Mouse (Mus musculus) stomach, embryonic 14.5 days (tissue): ENCODE results near the gene Faap24. TPM values are rescaled to one million over a fixed set of nuclear protein-coding genes. Genes with fewer than 3 reads are reported as not detected.

ENCODE experiments used
- ATAC-seq: fragments of 200-750 bp; cut with Nextera tagmentation; 2 replicates; pipeline ENCODE4 v1.8.0; 2017; ENCODE audit warnings: low read depth, moderate TSS enrichment; ENCODE audit not compliant: insufficient number of reproducible peaks, insufficient read depth, low FRiP score
- H3K27ac ChIP-seq: fragments of 300-500 bp; sonication (generic); 2 replicates; pipeline ENCODE4 v1.5.1; 2014; ENCODE audit warnings: mild to moderate bottlenecking, low read length, moderate library complexity, mixed read lengths
- H3K27me3 ChIP-seq: fragments of 300-500 bp; sonication (generic); 2 replicates; pipeline ENCODE4 v1.6.1; 2014; ENCODE audit warnings: low read length, control low read depth, mixed read lengths; ENCODE audit not compliant: control insufficient read depth, insufficient read depth
- H3K36me3 ChIP-seq: fragments of 300-500 bp; sonication (generic); 2 replicates; pipeline ENCODE4 v1.6.1; 2014; ENCODE audit warnings: mild to moderate bottlenecking, control low read depth, low read length, moderate library complexity, mixed read lengths; ENCODE audit not compliant: control insufficient read depth, insufficient read depth
- H3K4me1 ChIP-seq: fragments of 300-500 bp; sonication (generic); 2 replicates; pipeline ENCODE4 v1.6.1; 2014; ENCODE audit warnings: low read length, control low read depth, mixed read lengths; ENCODE audit not compliant: control insufficient read depth, insufficient read depth
- H3K4me2 ChIP-seq: fragments of 300-500 bp; sonication (generic); replicated peaks from 2 replicates; pipeline ENCODE4 v1.6.1; 2014; ENCODE audit warnings: low read depth, low read length, control low read depth
- H3K4me3 ChIP-seq: fragments of 300-500 bp; sonication (generic); 2 replicates; pipeline ENCODE4 v1.5.1; 2014; ENCODE audit warnings: low read depth, low read length, control low read depth
- H3K9ac ChIP-seq: fragments of 300-500 bp; sonication (generic); replicated peaks from 2 replicates; pipeline ENCODE4 v1.6.1; 2014; ENCODE audit warnings: low read depth, mild to moderate bottlenecking, control low read depth, low read length, moderate library complexity, mixed read lengths
- H3K9me3 ChIP-seq: fragments of 300-500 bp; sonication (generic); 2 replicates; pipeline ENCODE4 v1.6.1; 2016; ENCODE audit warnings: low read depth, low read length, control low read depth; ENCODE audit not compliant: control insufficient read depth
- WGBS: fragments of 180-500 bp; shearing (Covaris S2); extraction: QIAGEN DNeasy Blood & Tissue Kit; methylation state at CpG from one replicate; pipeline ENCODE4 v1.1.7; 2014; 5-methylcytosine and 5-hydroxymethylcytosine counted together
- polyA plus RNA-seq: library from polyadenylated mRNA; unstranded; fragments of >200 nt; fragmentation: Nextera tagmentation; extraction: Ambion mirVana; gene quantifications from 2 replicates; pipeline ENCODE4 v1.2.1, GENCODE M21; 2014

The Faap24 gene
- polyA plus RNA-seq, 1 experiment from 2014 or later = 16.4 TPM

- 61% methylated on average over 4 of the region's 4 CpGs for WGBS
Observed at GRCm38 (mm10) chr7:35342498-35342897, 54.1 kb downstream of the Faap24 start.

More at GRCm38 (mm10) chr7:35342498-35342897, 54.1 kb downstream of the Faap24 start:
- Histone ChIP-seq H3K27me3 (no peaks in the 10 kb centered on the region), H3K9me3 (no peaks in the 10 kb centered on the region), H3K27ac (no peak overlapping the region), H3K4me3 (no peak overlapping the region), H3K9ac (no peak overlapping the region), H3K4me1 (no peaks in the 10 kb centered on the region), H3K4me2 (no peak overlapping the region), H3K36me3 (no peaks in the 10 kb centered on the region)
- ATAC-seq = no peak

Other genes starting within 250 kb of the Faap24 start
- 3.5 and 5.0 TPM in 2 replicates for gene Slc7a10, start 210.5 kb downstream of the Faap24 start, polyA plus RNA-seq
- 9.0 and 9.7 TPM in 2 replicates for gene Lrp3, start 181.3 kb downstream of the Faap24 start, polyA plus RNA-seq
- 17.3 TPM in 2 replicates for gene Gpatch1, start 78.4 kb downstream of the Faap24 start, polyA plus RNA-seq
- gene Rhpn2, start 62.7 kb downstream of the Faap24 start, polyA plus RNA-seq = 24.1 and 24.9 TPM in 2 replicates
- gene Cep89, start 199 bp upstream of the Faap24 start, polyA plus RNA-seq = 39.6 and 46.6 TPM in 2 replicates
- gene Slc7a9, start 52.0 kb upstream of the Faap24 start, polyA plus RNA-seq = 0.29 and 0.85 TPM in 2 replicates
- gene Tdrd12, start 140.9 kb upstream of the Faap24 start, polyA plus RNA-seq = 0.53 TPM in 1 of 2 replicates, not detected in the other
- 52.0 and 60.5 TPM in 2 replicates for gene Nudt19, start 159.5 kb upstream of the Faap24 start, polyA plus RNA-seq
- 0.11 and 0.25 TPM in 2 replicates for gene Rgs9bp, start 188.7 kb upstream of the Faap24 start, polyA plus RNA-seq
- 35.6 and 37.8 TPM in 2 replicates for gene Ankrd27, start 189.4 kb upstream of the Faap24 start, polyA plus RNA-seq